Mouse (Mus musculus) thymus, adult 2 months (tissue): Measurements from ENCODE around the gene F7. TPM values are rescaled to one million over a fixed set of nuclear protein-coding genes. Genes with fewer than 3 reads are reported as not detected.

Experiments
- DNase-seq: peaks from one replicate; pipeline ENCODE4 v3.0.0; 2021
- H3K27ac ChIP-seq: fragments of 200-500 bp; 2 replicates; pipeline ENCODE4 v1.5.1; 2012; ENCODE audit warnings: low read length, control low read depth; ENCODE audit not compliant: control insufficient read depth, insufficient read depth
- H3K27me3 ChIP-seq: fragments of 200-500 bp; 2 replicates; pipeline ENCODE4 v1.6.1; 2012; ENCODE audit warnings: mild to moderate bottlenecking, low read length, moderate library complexity, mixed read lengths; ENCODE audit not compliant: control insufficient read depth, insufficient read depth
- H3K36me3 ChIP-seq: fragments of 200-500 bp; 2 replicates; pipeline ENCODE4 v1.6.1; 2012; ENCODE audit warnings: mild to moderate bottlenecking, low read length, moderate library complexity; ENCODE audit not compliant: control insufficient read depth, insufficient read depth
- H3K4me1 ChIP-seq: fragments of 200-500 bp; replicated peaks from 2 replicates; pipeline ENCODE4 v1.6.1; 2012; ENCODE audit warnings: low read length; ENCODE audit not compliant: control insufficient read depth, insufficient read depth
- H3K4me3 ChIP-seq: fragments of 200-500 bp; 2 replicates; pipeline ENCODE4 v1.5.1; 2012; ENCODE audit warnings: mild to moderate bottlenecking, low read length, control low read depth, moderate library complexity; ENCODE audit not compliant: control insufficient read depth, insufficient read depth
- CTCF ChIP-seq: fragments of 200-500 bp; IDR thresholded peaks from 2 replicates; pipeline ENCODE4 v1.5.1; 2012; ENCODE audit warnings: mild to moderate bottlenecking, control low read depth, low read length, moderate library complexity, borderline replicate concordance; ENCODE audit not compliant: control insufficient read depth, poor library complexity, insufficient read depth; ENCODE audit errors: extremely low read depth
- POLR2A ChIP-seq: fragments of 200-500 bp; IDR thresholded peaks from 2 replicates; pipeline ENCODE4 v1.6.1; 2012; ENCODE audit warnings: mild to moderate bottlenecking, low read length, control low read depth, moderate library complexity; ENCODE audit not compliant: control insufficient read depth, poor library complexity, insufficient read depth; ENCODE audit errors: extremely low read depth
- WGBS: fragments of 180-500 bp; shearing (Covaris S2); methylation state at CpG from one replicate; pipeline ENCODE4 v1.1.7; 2018; 5-methylcytosine and 5-hydroxymethylcytosine counted together
- polyA plus RNA-seq: library from polyadenylated mRNA; depleted of rRNA; stranded (reverse); fragments of >200 nt; gene quantifications from 2 replicates; pipeline ENCODE4 v1.2.3, GENCODE M21; 2012

The F7 gene
- polyA plus RNA-seq, 1 experiment, result 0.22 TPM

- Histone ChIP-seq H3K36me3 (no peaks in the 10 kb centered on the region), H3K4me3 (no peak overlapping the region), H3K27ac (no peak overlapping the region), H3K4me1 (no peaks in the 10 kb centered on the region), H3K27me3 (no peaks in the 10 kb centered on the region)
- DNase-seq, result no peak
- TF ChIP-seq CTCF, result no peak
- no peak for TF ChIP-seq POLR2A
- 83% methylated on average over 18 of the region's 18 CpGs for WGBS
Measured at GRCm38 (mm10) chr8:12983681-12984467, 42.0 kb upstream of the F7 start.

DNA sequence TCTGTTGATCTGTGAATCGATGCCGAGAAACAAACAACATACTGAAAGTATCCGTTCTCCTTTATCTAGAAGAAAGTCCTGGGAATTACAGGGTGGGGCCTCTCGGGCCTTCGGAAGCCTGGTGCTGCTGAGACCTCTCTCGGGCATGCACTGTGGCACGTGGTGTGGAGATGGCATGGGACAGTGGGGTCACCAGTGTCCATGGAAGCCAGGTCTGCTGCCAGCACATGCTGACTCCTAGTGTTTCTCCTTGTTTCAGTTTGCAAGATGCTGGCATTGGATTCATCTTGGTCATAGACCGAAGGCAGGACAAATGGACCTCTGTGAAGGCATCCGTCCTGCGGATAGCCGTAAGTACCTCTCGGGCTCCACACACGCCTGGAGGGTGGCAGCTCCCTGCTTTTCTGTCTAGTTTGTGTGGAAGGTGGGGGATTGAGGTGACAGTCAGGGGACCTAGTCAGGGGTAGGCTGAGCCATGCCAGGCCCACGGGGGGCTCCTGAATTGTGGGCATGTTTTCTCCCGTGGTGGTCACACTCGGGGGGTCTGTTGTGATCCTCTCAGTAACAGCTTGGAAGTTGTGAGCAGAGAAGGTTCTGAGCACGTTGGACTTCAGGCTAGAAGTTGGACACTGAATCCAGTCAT, 41.1 kb upstream of the F7 start:
- WGBS, result 94% methylated on average over 17 of the region's 17 CpGs
- no peaks in the 10 kb centered on the region for H3K4me1 ChIP-seq
- DNase-seq, result no peak
- H3K27me3 ChIP-seq, result no peaks in the 10 kb centered on the region
- no peak overlapping the region for H3K4me3 ChIP-seq
- H3K36me3 ChIP-seq, result no peaks in the 10 kb centered on the region
- TF ChIP-seq POLR2A, result no peak
- H3K27ac ChIP-seq, result no peak overlapping the region

- no peak overlapping the region for H3K27ac ChIP-seq
- 92% methylated on average over 13 of the region's 13 CpGs for WGBS
- H3K27me3 ChIP-seq, result no peaks in the 10 kb centered on the region
- no peak for TF ChIP-seq CTCF
- TF ChIP-seq POLR2A, result no peak
- H3K4me3 ChIP-seq, result no peak overlapping the region
- DNase-seq, result no peak
- no peaks in the 10 kb centered on the region for H3K4me1 ChIP-seq
- H3K36me3 ChIP-seq, result no peaks in the 10 kb centered on the region
Measured at GRCm38 (mm10) chr8:12985259-12985658, 40.6 kb upstream of the F7 start.

DNA sequence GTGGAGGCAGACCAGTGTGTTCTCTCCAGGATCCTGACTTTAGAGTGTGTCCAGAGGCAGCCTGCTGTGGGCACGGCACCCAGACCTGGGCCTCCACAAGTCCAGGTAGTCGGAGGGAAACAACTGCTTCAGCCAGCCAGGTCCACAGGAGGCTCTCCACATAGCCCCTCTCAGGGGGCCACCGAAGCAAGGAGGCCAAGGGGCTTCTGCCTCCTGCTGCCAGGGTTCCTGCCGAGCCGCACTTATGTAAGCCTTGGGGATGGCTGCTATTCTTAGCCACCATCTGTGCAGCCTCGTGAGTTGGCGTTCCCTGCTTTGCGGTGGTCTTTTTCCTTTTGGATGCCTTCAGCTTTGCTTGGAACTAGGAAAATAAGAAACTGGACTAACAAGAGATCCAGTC, 38.3 kb upstream of the F7 start:
- WGBS, result 93% methylated on average over 8 of the region's 8 CpGs
- DNase-seq, result no peak
- no peak overlapping the region for H3K4me3 ChIP-seq
- H3K36me3 ChIP-seq, result no peaks in the 10 kb centered on the region
- no peaks in the 10 kb centered on the region for H3K27me3 ChIP-seq
- H3K4me1 ChIP-seq, result no peaks in the 10 kb centered on the region
- no peak overlapping the region for H3K27ac ChIP-seq
- TF ChIP-seq CTCF, result no peak
- TF ChIP-seq POLR2A, result no peak

GRCm38 (mm10) chr8:12988722-12989430, 37.0 kb upstream of the F7 start:
- Histone ChIP-seq H3K27ac (no peak overlapping the region), H3K36me3 (no peaks in the 10 kb centered on the region), H3K4me3 (no peak overlapping the region), H3K27me3 (no peaks in the 10 kb centered on the region), H3K4me1 (no peaks in the 10 kb centered on the region)
- WGBS, result 85% methylated on average over 13 of the region's 13 CpGs
- no peak for DNase-seq
- TF ChIP-seq POLR2A (no peak), CTCF (no peak)

DNA sequence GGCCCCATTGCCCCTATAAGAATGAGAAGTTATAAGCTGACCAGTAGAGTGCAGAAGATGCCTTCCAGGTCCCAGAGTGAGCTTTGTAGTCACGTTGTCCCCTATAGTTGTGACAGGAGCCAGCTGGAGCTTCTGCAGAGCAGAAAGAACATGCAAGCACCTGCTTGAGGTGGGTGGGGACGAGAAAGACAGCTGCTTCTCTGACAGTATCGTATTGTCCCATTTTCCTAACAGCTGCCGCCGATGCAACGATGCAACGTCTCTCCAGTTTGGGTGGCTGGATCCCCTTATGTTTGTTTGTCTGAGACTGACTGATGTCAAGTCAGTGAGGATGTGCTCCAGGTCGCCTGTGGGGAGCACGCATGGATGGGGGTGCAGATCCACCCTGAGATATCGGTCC, 34.4 kb upstream of the F7 start:
- no peak overlapping the region for H3K4me3 ChIP-seq
- H3K27me3 ChIP-seq, result no peaks in the 10 kb centered on the region
- H3K27ac ChIP-seq, result no peak overlapping the region
- no peaks in the 10 kb centered on the region; the same call in 1 of the 2 replicates for H3K4me1 ChIP-seq
- WGBS, result 89% methylated on average over 10 of the region's 10 CpGs
- TF ChIP-seq POLR2A (no peak), CTCF (no peak)
- H3K36me3 ChIP-seq, result no peaks in the 10 kb centered on the region
- DNase-seq, result no peak
